Mouse (Mus musculus): ENCODE data around the gene Ifngr2. TPM values are rescaled to one million over a fixed set of nuclear protein-coding genes. Genes with fewer than 3 reads are reported as not detected.
"Not testable (repeated sequence)": the region's sequence is repeated elsewhere in the genome, so short reads cannot be mapped to it uniquely, and the experiment has no call there.

Gene Ifngr2
- polyA plus RNA-seq, 2 experiments = 23.0 to 45.4 TPM

GRCm38 (mm10) chr16:91524206-91524605 is 22.7 kb upstream of the Ifngr2 start:
- WGBS = 77% methylated on average over 5 of the region's 5 CpGs
- no peak overlapping the region for H3K4me3 ChIP-seq (replicated peaks; ENCODE audit: low read length)
- H3K9ac ChIP-seq (ENCODE audit: low read depth, low read length, severe bottlenecking) = no peak overlapping the region
- no peak for ATAC-seq (ENCODE audit: low FRiP score, low read depth)
- DNase-seq (ENCODE audit: low spot score) = no peak
- no peak for TF ChIP-seq POLR2A (IDR thresholded peaks at IDR 0.05; ENCODE audit: borderline replicate concordance, extremely low read depth, insufficient read depth, insufficient read length)
- no peak overlapping the region for H3K27ac ChIP-seq (replicated peaks; ENCODE audit: low read depth, low read length)
- no peaks in the 10 kb centered on the region for H3K4me1 ChIP-seq (ENCODE audit: control insufficient read depth, insufficient read depth, low read length)
- no peak overlapping the region for H3K4me2 ChIP-seq (replicated peaks; ENCODE audit: low read depth, low read length, severe bottlenecking)
- H3K27me3 ChIP-seq (ENCODE audit: control insufficient read depth, insufficient read depth, low read length) = no peaks in the 10 kb centered on the region
- H3K9me3 ChIP-seq (ENCODE audit: control insufficient read depth, low read length) = no peaks in the 10 kb centered on the region
- no peaks in the 10 kb centered on the region for H3K36me3 ChIP-seq (ENCODE audit: control insufficient read depth, insufficient read depth, low read length)

GRCm38 (mm10) chr16:91526274-91526673 is 20.6 kb upstream of the Ifngr2 start:
- Histone ChIP-seq H3K9me3 (ENCODE audit: control insufficient read depth, low read length) (no peaks in the 10 kb centered on the region), H3K36me3 (ENCODE audit: control insufficient read depth, insufficient read depth, low read length) (no peaks in the 10 kb centered on the region), H3K27me3 (ENCODE audit: control insufficient read depth, insufficient read depth, low read length) (no peaks in the 10 kb centered on the region), H3K9ac (ENCODE audit: low read depth, low read length, severe bottlenecking) (no peak overlapping the region), H3K4me1 (ENCODE audit: control insufficient read depth, insufficient read depth, low read length) (0 out of 2 replicates have a peak, but pooled peaks cover under 1% of the 10 kb centered on the region), H3K27ac (replicated peaks; ENCODE audit: low read depth, low read length) (no peak overlapping the region), H3K4me3 (replicated peaks; ENCODE audit: low read length) (no peak overlapping the region), H3K4me2 (replicated peaks; ENCODE audit: low read depth, low read length, severe bottlenecking) (no peak overlapping the region)
- TF ChIP-seq POLR2A (IDR thresholded peaks at IDR 0.05; ENCODE audit: borderline replicate concordance, extremely low read depth, insufficient read depth, insufficient read length) = no peak
- WGBS = 95% methylated on average over 6 of the region's 6 CpGs
- DNase-seq (ENCODE audit: low spot score) (no peak), ATAC-seq (ENCODE audit: low FRiP score, low read depth) (no peak)

GRCm38 (mm10) chr16:91527051-91527450 is 19.8 kb upstream of the Ifngr2 start:
- no peaks in the 10 kb centered on the region for H3K9me3 ChIP-seq (ENCODE audit: control insufficient read depth, low read length)
- ATAC-seq (ENCODE audit: low FRiP score, low read depth) = no peak
- no peak for DNase-seq (ENCODE audit: low spot score)
- WGBS = 67% methylated on average over 10 of the region's 10 CpGs
- no peak overlapping the region for H3K9ac ChIP-seq (ENCODE audit: low read depth, low read length, severe bottlenecking)
- TF ChIP-seq POLR2A (IDR thresholded peaks at IDR 0.05; ENCODE audit: borderline replicate concordance, extremely low read depth, insufficient read depth, insufficient read length) = no peak
- peaks cover 2% of the 10 kb centered on the region for H3K4me1 ChIP-seq (ENCODE audit: control insufficient read depth, insufficient read depth, low read length)
- H3K36me3 ChIP-seq (ENCODE audit: control insufficient read depth, insufficient read depth, low read length) = no peaks in the 10 kb centered on the region
- H3K27ac ChIP-seq (replicated peaks; ENCODE audit: low read depth, low read length) = no peak overlapping the region
- no peak overlapping the region for H3K4me2 ChIP-seq (replicated peaks; ENCODE audit: low read depth, low read length, severe bottlenecking)
- H3K27me3 ChIP-seq (ENCODE audit: control insufficient read depth, insufficient read depth, low read length) = no peaks in the 10 kb centered on the region
- no peak overlapping the region for H3K4me3 ChIP-seq (replicated peaks; ENCODE audit: low read length)

GRCm38 (mm10) chr16:91527500-91527899 is 19.4 kb upstream of the Ifngr2 start:
- WGBS = 31% methylated on average over 5 of the region's 5 CpGs
- Histone ChIP-seq H3K27me3 (ENCODE audit: control insufficient read depth, insufficient read depth, low read length) (no peaks in the 10 kb centered on the region), H3K9me3 (ENCODE audit: control insufficient read depth, low read length) (no peaks in the 10 kb centered on the region), H3K4me2 (replicated peaks; ENCODE audit: low read depth, low read length, severe bottlenecking) (no peak overlapping the region), H3K27ac (replicated peaks; ENCODE audit: low read depth, low read length) (no peak overlapping the region), H3K4me3 (replicated peaks; ENCODE audit: low read length) (no peak overlapping the region), H3K4me1 (ENCODE audit: control insufficient read depth, insufficient read depth, low read length) (peaks cover 7% of the 10 kb centered on the region), H3K9ac (ENCODE audit: low read depth, low read length, severe bottlenecking) (no peak overlapping the region), H3K36me3 (ENCODE audit: control insufficient read depth, insufficient read depth, low read length) (no peaks in the 10 kb centered on the region)
- ATAC-seq (ENCODE audit: low FRiP score, low read depth) (no peak), DNase-seq (ENCODE audit: low spot score) (no peak)
- no peak for TF ChIP-seq POLR2A (IDR thresholded peaks at IDR 0.05; ENCODE audit: borderline replicate concordance, extremely low read depth, insufficient read depth, insufficient read length)

- Histone ChIP-seq H3K9ac (ENCODE audit: low read depth, low read length, severe bottlenecking) (no peak overlapping the region), H3K27me3 (ENCODE audit: control insufficient read depth, insufficient read depth, low read length) (no peaks in the 10 kb centered on the region), H3K9me3 (ENCODE audit: control insufficient read depth, low read length) (no peaks in the 10 kb centered on the region), H3K36me3 (ENCODE audit: control insufficient read depth, insufficient read depth, low read length) (no peaks in the 10 kb centered on the region), H3K27ac (replicated peaks; ENCODE audit: low read depth, low read length) (no peak overlapping the region), H3K4me1 (ENCODE audit: control insufficient read depth, insufficient read depth, low read length) (peaks cover 10% of the 10 kb centered on the region), H3K4me2 (replicated peaks; ENCODE audit: low read depth, low read length, severe bottlenecking) (no peak overlapping the region), H3K4me3 (replicated peaks; ENCODE audit: low read length) (no peak overlapping the region)
- no peak for DNase-seq (ENCODE audit: low spot score)
- no peak for TF ChIP-seq POLR2A (IDR thresholded peaks at IDR 0.05; ENCODE audit: borderline replicate concordance, extremely low read depth, insufficient read depth, insufficient read length)
- ATAC-seq (ENCODE audit: low FRiP score, low read depth) = no peak
- 81% methylated on average over 9 of the region's 9 CpGs for WGBS
Observed at GRCm38 (mm10) chr16:91528578-91528977, 18.3 kb upstream of the Ifngr2 start.

GRCm38 (mm10) chr16:91530830-91531229 is 16.0 kb upstream of the Ifngr2 start:
- H3K4me2 ChIP-seq (replicated peaks; ENCODE audit: low read depth, low read length, severe bottlenecking); ATAC-seq (ENCODE audit: low FRiP score, low read depth); H3K27ac ChIP-seq (replicated peaks; ENCODE audit: low read depth, low read length); H3K4me3 ChIP-seq (replicated peaks; ENCODE audit: low read length); H3K36me3 ChIP-seq (ENCODE audit: control insufficient read depth, insufficient read depth, low read length); DNase-seq (ENCODE audit: low spot score); H3K27me3 ChIP-seq (ENCODE audit: control insufficient read depth, insufficient read depth, low read length); H3K9me3 ChIP-seq (ENCODE audit: control insufficient read depth, low read length); H3K9ac ChIP-seq (ENCODE audit: low read depth, low read length, severe bottlenecking); H3K4me1 ChIP-seq (ENCODE audit: control insufficient read depth, insufficient read depth, low read length): not testable (repeated sequence)
- WGBS = 77% methylated on average over 4 of the region's 4 CpGs

Data from limb, embryonic 14.5 days (tissue).